Mouse (Mus musculus): ENCODE results near the gene Hrh1.
A peak's percentile ranks its signal among the peaks of the same experiment; 100 is the strongest.

Gene Hrh1

DNA sequence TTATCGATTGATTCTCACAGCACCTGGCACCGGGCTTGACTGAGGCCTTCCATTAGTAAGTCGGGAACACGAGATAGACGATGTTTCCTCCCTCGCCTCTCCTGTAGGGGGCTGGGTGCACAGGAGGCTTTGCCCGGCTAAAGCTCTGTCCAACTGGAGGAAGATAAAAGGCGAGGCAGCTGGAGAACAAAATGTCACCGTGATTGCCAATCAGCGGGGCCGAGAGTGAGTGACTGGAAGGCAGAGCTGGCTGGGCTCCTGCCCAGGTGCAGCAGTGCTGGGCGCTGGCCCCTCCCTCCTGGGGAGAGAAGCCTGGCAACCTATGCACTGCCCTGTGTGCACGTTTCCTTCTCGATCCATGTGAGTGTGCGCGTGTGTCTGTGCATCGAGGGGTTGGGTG, 10.5 kb downstream of the Hrh1 start:
- peak; percentile 45 for DNase-seq

DNA sequence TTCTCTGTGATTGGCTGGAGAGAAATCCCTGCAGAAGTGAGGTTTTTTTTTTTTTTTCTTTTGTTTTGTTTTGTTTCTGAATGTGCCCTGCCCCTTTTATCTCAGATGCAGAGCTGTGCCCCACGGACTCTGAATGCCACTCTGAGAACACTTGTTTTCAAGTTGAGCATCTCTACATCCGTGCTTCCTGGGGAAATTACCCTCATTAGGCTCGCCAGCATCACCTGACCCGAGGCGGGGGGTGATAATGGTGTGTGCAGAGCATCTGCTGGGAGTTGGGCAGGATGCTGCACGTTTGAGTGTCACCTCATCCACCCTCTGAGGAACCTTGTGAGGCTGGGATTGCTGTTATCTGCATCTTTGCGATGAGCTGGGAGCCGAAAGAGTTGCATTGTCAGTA, 14.2 kb downstream of the Hrh1 start:
- DNase-seq: no peak

DNA sequence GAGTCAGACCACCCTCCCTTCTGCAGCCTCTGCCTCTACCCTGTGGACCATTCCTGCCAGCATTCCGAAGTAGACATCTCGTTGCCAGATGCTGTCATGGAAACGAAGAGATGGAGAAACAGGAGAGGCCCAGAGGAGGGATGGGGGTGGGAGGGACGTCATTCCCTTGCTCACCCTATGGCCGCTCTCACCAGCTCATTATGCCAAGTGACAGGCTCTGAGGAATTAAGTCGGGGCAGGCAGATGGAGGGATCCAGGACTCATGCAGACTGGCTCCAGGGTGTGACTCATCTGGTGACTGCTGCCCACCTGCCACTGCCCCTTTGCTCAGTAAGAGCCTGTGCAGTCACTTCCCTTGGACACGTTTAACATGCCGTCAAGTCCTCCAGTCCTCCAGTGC, 16.8 kb downstream of the Hrh1 start:
- peak; percentile 67 for DNase-seq

DNA sequence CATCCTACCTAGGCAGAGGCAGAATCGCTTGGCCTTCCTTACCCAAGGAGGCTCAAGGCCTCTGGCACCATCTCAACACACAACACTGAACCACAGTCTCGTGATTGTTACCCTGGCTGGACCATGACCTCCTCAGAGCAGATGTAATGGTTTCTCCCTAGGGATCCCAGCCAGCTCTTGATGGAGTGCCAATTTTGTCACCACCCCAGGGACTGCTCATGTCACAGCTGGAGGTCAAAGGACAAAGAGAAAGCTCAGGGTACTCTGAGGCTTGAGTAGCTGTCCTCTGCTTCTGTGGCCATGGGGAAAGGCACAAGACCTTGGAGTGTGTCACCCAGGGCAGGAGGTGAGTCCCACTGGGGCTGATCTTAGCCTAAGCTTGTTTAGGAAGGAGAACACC, 20.3 kb downstream of the Hrh1 start:
- DNase-seq: no peak

DNA sequence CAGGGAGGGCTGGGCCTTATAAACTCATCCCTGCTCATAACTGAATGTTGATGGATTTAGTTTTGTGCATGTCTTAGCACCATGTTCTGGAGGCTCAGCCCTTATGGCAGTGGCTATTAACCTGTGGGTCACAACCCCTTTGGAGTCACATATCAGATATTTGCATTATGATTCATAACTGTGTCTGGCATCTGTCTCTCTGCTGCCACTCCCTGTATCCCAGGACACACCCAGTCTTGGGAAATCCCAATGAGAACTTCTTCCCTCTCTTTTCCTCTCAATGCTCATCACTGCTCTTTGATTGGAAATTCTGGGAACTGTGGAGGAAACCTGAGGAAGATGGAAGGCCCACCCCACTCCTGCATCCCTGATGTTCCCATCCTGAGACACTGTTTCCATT, 23.3 kb downstream of the Hrh1 start:
- no peak for DNase-seq

DNA sequence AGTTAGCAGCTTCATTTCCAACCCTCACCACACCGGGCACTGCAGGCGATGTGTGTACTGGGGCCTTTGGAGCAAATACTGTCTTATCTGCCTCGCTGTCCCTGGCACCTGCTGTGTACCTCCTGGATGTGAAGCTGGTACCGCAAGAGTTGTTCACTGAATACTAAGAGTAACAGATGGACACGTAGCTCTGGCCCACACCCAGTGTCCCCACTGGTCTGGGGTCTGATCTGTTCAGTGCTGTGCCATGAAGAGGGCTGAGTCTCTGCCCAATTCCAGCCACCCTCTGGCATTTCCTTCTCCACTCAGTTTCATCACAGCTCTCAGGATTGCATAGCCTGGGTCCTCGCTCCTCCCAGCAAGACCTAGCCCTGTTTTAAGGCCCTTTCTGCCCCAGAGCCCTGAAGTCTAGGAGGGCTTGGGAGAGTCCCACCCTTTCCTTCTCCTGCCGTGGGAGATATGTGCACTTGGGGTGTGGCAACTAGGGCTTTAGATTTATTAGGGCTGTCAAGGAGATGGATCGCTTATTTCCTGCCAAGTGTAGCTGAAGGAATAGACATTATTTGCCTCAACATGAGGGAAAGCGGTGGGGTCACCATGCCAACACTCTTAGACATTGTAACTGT, 25.4 kb downstream of the Hrh1 start:
- no peak for DNase-seq

DNA sequence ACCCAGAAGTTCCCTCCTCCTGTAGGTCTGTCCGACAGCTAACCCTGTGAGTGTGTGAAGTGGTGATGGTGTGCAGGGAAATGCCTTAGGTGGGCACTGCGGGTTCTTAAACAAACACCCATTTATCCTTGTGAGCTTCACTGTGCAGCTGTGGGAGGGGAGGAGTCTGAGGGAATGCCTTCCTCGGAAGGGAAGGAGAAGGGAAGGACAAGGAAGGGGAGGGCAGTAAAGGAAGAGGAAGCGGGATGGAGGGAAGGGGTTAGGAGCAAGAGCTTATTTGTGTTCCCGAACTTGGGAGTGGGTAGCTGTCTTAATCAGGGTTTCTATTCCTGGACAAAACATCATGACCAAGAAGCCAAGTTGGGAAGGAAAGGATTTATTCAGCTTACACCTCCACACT, 27.6 kb downstream of the Hrh1 start:
- no peak for DNase-seq

DNA sequence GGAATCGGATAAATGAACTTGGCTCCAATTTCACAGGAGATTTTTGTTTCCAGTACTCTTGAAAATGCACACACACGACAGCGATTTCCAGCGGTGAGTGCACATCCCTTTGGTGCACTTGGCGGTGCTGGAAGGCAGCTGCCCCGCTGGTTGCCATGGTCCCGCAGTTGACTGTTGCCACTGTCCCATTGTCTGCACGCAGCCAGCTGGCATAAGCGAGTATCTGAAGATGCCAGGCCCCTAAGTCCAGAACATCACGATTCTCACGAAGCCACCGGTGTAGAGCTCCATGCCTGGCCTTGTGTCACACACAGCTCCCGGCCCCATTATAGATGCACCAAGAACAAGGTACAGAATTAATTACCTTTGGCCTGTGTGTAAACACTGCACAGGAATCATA, 29.9 kb downstream of the Hrh1 start:
- DNase-seq: peak; percentile 77

DNA sequence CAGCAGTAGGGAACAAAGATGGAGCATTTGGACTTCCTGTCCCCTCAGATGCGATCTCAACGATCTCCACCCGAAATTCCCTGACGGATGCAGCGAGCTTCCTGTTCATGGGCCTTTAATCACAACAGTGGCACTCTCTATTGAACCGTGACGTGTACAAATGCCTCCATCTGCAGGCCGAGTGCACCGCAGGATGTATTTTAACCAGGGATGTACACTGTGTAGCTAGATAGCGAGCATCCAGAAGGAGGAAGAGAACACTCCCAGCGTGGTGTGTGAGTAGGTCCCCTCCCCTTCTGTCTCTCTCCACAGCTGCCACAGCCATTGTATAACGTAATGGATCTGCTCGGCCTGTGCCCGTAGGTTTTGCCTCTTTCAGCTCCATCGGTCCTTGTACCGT, 31.1 kb downstream of the Hrh1 start:
- no peak for DNase-seq

DNA sequence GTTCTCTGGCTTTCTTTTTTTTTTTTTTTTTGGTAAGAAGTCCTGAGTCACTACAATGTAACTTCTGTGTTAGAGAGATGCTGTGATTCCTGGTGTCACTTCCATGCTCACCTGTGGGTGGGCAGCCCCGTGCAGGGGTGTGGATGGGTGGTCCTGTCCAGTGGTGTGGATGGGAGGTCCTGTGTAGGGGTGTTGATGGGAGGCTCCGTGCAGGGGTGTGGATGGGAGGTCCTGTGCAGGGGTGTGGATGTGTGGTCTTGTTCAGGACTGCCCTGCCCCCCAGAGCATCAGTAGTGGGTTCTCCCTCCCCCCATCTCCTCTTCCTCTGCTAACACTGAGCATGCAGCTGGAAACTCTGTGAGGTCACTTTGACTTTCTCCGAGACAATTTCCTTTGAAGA, 34.9 kb downstream of the Hrh1 start:
- DNase-seq: no peak

DNA sequence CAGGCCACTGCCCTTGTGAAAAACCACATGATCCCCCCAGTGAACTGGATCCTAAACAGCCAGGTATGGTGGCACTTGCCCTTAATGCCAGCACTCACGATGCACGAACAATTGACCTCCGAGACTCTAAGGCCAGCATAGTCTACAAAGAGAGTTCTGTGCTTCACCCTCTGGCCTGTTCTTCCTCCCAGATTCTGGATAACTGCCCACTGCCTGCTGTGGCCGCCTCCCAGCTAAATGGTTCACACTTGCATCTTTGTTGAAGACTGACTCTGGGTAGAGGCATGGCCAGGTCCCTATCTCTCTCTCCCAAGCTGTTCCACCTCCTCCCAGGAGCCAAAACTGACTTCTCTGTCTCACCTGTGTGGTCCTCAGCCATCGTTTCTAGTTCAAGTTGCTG, 36.8 kb downstream of the Hrh1 start:
- DNase-seq: no peak

DNA sequence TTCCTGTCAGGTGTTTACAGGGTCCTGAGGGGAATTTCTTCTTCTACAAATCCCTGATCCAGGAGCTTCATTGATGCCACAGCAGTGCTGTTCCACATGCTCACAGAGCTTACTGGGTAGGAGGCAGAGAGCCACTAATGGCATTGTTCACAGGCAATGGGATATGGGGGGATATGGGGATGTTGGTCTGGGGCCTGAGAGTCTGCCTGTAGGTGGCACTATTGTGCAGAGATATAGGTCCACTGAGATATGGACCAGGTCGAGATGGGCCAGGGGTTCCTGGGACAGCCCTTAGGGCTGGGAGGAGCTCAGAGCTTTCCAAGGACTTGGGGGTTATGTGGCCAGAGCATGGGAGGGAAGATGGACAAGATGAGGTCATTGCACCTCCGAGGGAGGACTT, 42.6 kb downstream of the Hrh1 start:
- no peak for DNase-seq

DNA sequence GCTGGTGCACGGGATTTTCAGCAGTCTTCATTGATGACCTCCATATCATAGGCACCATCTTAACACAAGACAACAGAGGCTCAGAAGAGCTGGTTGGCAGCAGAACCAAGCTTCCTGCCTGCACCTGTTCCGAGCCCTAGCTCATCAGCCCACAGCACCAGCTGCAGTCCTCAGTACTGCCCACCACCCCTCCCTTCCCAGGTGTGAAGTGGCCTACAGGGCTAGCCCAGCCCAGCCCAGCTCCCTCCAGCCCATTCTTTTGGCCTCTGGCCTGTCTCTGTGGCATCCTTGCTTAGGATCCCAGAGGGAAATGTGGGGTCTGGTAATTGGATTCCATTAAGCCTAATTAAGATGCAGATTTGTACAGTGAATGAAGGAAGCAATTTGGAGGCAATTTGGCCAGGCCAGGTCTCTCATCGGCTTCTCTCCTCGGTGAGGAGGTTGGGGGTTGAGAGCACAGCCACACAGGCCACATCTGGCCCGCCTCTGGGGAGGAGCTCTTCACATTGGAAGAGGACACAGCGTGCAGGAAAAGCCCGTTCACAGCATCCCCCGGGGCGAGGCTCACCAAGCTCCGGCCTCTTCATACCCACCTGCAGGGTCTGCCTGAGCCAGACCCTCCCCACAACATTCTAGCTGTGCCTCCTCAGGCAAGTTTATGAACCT, 43.2 kb downstream of the Hrh1 start:
- peak; percentile 46 for DNase-seq

DNA sequence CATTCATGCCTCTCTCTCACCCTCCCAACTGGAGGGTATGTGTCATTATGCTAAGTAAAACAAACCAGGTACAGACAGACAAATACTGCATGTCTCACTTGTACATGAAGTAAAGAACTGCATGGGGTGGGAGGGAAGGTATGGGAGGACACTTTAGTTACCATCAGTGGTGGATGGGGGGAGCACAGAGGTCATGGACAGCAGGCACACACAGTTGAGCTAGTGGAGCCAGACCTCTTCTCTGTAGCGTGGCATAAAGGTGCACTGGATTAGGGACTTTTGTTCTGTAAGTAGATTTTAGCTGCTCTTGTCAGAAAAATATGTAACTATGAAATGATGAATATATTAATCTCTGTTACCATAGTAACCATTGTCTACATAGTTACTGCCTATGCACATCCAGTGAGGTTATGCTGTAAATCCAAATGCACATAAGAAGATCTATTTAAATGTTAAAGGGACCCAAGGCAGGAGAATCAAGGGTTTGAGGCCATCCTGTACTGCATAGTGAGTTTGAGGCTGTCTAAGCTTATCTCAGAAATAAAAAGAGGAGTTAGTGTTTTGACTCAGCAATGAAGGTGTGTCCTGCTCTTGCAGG, 46.6 kb downstream of the Hrh1 start:
- no peak for DNase-seq

DNA sequence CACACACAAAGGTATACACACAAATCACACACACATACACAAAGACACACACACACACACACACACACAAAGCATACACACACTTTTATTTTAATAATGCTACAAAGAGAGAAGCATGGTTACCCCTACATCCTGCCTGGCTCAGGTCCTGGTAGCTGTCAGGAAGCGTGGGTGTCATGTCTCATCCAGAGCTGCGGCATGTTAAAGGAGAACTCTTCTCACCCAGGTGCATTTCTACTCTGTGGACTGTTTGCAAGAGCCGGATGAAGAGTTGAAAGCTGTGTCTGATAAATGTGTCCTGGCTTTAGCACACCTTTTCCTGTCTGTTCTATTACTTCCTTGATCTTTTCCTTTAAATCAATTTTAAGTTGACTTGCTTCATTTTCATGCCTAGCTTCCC, 47.2 kb downstream of the Hrh1 start:
- DNase-seq: no peak

DNA sequence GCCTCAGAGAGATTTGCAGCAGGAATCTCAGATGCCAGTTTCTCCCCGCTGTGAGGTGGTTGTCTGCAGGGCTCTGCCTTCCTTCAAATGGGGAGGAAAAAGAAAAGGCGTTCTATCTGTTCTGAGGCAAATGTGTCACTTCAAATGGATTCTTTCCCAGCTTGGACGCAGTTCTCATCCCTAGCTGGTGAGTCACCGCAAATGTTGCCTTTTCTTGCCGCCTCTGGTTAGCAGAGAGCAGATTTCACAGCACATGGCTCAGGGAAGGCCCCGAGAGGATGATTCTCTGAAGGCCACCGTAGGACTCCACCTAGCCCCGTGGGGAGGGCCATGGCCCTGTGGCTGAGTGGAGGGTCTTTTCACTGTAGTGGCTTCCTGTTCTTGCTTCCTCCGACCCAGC, 51.2 kb downstream of the Hrh1 start:
- no peak for DNase-seq

DNA sequence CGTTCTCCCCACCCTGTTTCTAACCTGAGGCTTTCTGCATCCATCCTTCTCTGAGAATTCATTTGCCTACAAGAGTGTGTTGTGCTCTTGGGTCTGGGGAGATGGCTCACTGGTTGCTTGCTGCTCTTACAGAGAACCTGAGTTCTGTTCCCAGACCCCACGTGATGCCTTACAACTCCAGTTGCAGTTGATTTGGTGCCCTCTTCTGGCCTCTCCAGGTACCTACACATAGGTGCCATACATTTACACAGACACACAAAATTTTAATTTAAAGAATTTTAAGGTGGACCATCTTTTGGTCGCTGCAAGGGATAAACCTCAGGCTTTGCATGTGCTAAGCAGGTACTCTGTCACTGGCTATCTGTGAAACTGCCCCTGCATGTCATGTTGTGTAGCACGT, 57.5 kb downstream of the Hrh1 start:
- DNase-seq: no peak

DNA sequence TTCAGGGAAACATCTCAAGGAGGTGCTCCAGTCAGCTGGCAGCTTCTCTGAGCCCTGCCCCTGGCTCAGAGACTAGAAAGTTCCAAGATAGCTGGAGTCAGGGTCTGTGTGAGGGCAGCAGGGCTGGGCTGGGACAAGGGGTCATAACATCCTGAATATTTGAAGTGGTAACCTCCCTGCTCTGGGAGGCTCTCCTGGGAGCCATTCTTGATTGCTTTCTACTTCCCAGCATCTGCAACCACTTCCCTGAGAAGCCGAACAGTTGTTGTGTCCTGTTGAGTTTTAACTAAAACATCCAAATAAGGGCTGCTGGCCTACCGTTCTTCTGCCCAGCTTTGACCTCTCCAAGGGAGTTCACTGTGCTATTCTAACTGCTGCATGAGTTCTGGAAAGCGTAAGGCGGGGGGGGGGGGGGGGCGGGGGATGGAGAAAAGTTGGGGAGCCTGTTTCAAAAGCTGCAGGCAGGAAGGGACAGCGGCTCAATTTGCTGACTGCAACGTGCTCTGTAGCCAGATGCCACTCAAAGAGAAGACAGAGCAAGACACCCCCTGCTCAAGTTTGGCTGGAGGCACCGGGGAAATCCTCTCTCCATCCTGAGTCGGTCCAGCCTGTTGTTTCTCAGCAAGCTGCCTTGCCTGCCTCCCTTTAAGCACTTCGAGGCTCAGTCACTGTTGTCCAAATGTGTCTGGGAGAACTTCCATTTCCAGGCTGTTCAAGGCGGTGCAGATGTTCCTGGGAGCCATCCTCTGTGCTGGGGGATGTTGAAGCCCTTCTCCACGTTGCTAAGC, 58.7 kb downstream of the Hrh1 start:
- no peak for DNase-seq

DNA sequence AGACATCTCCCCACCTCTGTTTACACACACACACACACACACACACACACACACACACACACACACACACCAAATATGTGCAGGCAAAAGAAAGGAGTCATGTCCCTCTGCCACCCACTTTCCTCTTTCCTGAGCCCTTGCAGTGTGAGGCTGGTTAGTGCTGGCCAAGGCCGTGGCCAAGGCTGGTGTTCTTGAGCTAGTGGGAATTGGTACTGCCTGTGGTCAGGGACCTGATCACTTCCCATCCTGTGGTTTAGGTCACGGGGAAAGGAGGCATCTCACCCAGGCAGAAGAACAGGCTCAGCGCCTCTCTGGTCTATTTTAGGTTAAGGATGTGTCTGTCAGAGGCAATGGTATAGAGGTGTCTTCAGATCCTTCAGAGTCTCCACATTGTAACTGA, 59.6 kb downstream of the Hrh1 start:
- DNase-seq: no peak

DNA sequence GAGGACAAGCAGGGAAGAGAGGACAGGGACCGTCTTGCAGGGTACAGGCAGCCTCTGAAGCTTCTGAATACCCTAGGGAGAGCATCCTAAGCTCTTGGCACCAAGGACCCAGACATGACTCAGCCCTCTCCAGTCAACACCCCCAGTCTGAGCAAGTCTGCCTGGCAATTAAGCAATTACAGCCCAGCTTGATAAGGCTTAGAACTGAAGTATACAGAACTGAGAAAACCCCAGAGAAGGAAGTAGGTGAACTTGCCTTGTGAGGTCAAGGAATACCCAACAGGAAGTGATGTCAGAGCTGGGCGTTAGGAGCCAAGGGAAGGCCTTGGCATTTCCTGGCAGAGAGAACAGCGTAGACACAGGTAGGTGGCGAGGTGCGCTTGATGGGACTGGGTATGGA, 60.5 kb downstream of the Hrh1 start:
- no peak for DNase-seq

DNA sequence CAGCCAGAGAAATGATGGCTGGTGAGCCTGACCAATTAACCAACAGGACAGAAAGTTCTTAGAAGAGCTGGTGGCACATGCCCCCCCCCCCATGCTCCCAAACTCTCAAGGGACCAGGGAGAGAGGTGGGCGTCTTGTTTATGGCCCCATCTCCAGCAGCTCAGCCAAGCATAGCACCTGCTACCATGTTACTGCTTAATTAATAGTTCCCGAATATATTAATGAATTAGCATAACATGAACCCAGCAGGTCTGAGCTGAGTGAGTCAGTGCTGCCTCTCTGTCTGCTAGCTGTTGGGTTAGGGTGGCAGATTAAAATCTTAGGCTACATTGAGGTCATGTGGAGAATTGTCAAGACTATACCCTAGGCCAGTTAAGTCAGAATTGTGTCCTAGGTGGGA, 62.2 kb downstream of the Hrh1 start:
- no peak for DNase-seq

DNA sequence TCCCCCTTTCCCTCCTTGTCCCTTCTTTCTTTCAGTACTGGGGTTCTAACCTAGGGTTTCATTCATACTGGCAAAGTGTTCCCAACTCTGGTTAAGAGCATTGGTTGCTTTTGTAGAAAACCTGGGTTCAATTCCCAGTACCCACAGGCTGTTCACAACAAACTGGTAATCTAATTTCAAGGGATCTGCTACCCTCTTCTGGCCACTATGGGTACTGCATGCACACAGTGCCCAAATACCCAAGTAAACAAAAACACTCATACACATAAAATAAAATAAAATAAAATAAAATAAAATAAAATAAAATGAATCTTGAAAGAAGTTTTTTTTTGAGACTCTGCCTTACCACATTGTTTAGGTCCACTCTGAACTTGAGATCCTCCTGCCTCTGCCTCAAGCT, 63.8 kb downstream of the Hrh1 start:
- DNase-seq: peak; percentile 34

DNA sequence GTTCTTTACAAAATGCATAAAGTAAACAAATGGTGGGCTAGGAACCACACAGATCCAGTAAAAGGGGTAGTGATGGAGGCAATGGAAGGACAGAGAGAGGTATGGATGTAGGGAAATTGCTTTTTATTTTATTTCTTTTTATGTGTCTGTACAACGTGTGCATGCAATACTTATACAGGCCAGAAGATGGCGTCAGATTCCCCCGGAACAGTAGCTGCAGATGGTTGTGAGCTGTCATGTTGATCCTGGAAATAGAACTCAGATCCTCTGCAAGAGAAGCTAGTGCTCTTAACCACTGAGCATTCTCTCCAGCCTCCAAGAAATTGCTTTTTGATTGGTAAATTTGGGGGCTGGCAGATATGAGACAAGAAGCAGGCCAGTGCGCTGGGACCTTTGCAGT, 65.0 kb downstream of the Hrh1 start:
- DNase-seq: peak; percentile 50

DNA sequence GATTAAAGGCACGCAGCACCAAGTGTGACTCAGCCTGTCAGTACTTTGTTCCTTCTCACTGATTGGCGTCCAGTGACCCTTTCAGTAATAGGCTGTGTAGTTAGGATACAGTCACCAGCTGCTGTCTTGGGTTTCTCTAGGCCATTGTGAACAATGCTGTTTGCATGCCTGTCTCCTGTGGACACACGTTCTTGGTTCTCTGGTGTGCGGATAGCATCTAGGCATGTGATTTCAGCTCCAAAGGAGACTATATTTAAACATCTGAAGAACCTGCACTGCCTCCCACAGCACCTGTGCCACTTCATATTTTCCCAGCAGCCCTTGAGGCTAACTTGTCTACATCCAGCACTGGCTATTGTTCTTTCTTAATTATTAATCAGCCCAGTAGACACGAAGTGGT, 75.8 kb downstream of the Hrh1 start:
- DNase-seq: peak; percentile 64
